Mouse (Mus musculus) heart, adult 2 months (tissue): ENCODE data around the gene Rab8b.

Experiments
- CTCF ChIP-seq: fragments of 200-600 bp; IDR thresholded peaks from 2 replicates; pipeline ENCODE4 v1.8.1; 2022; ENCODE audit warnings: antibody characterized with exemption, mild to moderate bottlenecking, moderate library complexity
- EP300 ChIP-seq: fragments of 200-500 bp; IDR thresholded peaks from 2 replicates; pipeline ENCODE4 v1.6.1; 2011; ENCODE audit warnings: low read depth, low read length, control low read depth; ENCODE audit not compliant: insufficient read depth
- POLR2A ChIP-seq: fragments of 200-500 bp; IDR thresholded peaks from 2 replicates; pipeline ENCODE4 v1.6.1; 2011; ENCODE audit warnings: mild to moderate bottlenecking, low read depth, low read length, control low read depth; ENCODE audit not compliant: insufficient read depth

DNA sequence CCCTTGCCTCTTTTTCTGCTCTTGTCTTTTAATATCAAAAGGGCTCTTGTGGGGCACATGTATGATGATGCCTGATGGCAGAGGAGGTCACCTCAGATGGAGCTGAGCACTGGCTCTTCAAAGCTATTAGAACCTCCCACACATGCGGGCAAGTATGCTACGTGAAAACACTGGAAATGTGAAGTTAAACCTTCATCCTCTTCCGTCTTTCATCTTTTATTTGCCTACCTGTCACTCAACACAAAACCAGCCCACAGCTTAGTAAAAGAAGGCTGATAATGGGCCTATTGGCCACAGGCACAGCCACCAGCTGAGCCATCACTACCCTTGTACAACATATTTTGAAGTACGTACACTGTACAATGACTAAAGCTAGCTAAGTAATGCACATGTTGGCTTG, 20.0 kb downstream of the Rab8b start:
- TF ChIP-seq CTCF: no peak
- no peak for TF ChIP-seq EP300
- no peak for TF ChIP-seq POLR2A
